Mouse (Mus musculus) embryonic facial prominence, embryonic 14.5 days (tissue): Measurements from ENCODE around the gene Plbd1. TPM values are rescaled to one million over a fixed set of nuclear protein-coding genes. Genes with fewer than 3 reads are reported as not detected.

ENCODE experiments used
- ATAC-seq: fragments of 200-750 bp; cut with Nextera tagmentation; 2 replicates; pipeline ENCODE4 v1.8.0; 2017; ENCODE audit warnings: low read depth, moderate number of reproducible peaks, moderate TSS enrichment
- DNase-seq: peaks from one replicate; pipeline ENCODE4 v3.0.0-alpha.2; 2015; ENCODE audit warnings: low spot score
- H3K27ac ChIP-seq: fragments of 300-500 bp; sonication (generic); replicated peaks from 2 replicates; pipeline ENCODE4 v1.5.1; 2014; ENCODE audit warnings: low read depth, mild to moderate bottlenecking, low read length, moderate library complexity
- H3K27me3 ChIP-seq: fragments of 300-500 bp; sonication (generic); replicated peaks from 2 replicates; pipeline ENCODE4 v1.6.1; 2014; ENCODE audit warnings: low read length; ENCODE audit not compliant: control insufficient read depth, insufficient read depth
- H3K36me3 ChIP-seq: fragments of 300-500 bp; sonication (generic); 2 replicates; pipeline ENCODE4 v1.6.1; 2014; ENCODE audit warnings: low read length, mixed read lengths; ENCODE audit not compliant: control insufficient read depth, insufficient read depth
- H3K4me1 ChIP-seq: fragments of 300-500 bp; sonication (generic); 2 replicates; pipeline ENCODE4 v1.6.1; 2014; ENCODE audit warnings: antibody characterized with exemption, low read length; ENCODE audit not compliant: control insufficient read depth, insufficient read depth
- H3K4me2 ChIP-seq: fragments of 300-500 bp; sonication (generic); 2 replicates; pipeline ENCODE4 v1.6.1; 2014; ENCODE audit warnings: low read depth, mild to moderate bottlenecking, low read length, moderate library complexity, mixed read lengths
- H3K4me3 ChIP-seq: fragments of 300-500 bp; sonication (generic); 2 replicates; pipeline ENCODE4 v1.5.1; 2014; ENCODE audit warnings: low read depth, mild to moderate bottlenecking, low read length
- H3K9ac ChIP-seq: fragments of 300-500 bp; sonication (generic); 2 replicates; pipeline ENCODE4 v1.6.1; 2014; ENCODE audit warnings: low read depth, mild to moderate bottlenecking, low read length, moderate library complexity, mixed read lengths
- H3K9me3 ChIP-seq: fragments of 300-500 bp; sonication (generic); 2 replicates; pipeline ENCODE4 v1.6.1; 2016; ENCODE audit warnings: low read length; ENCODE audit not compliant: control insufficient read depth
- WGBS: fragments of 180-500 bp; shearing (Covaris S2); extraction: QIAGEN DNeasy Blood & Tissue Kit; methylation state at CpG from one replicate; pipeline ENCODE4 v1.1.7; 2014; 5-methylcytosine and 5-hydroxymethylcytosine counted together
- polyA plus RNA-seq: library from polyadenylated mRNA; unstranded; fragments of >200 nt; fragmentation: Nextera tagmentation; extraction: Ambion mirVana; gene quantifications from 2 replicates; pipeline ENCODE4 v1.2.1, GENCODE M21; 2014

Gene Plbd1
- polyA plus RNA-seq, 1 experiment from 2014 or later, result 12.4 TPM

DNA sequence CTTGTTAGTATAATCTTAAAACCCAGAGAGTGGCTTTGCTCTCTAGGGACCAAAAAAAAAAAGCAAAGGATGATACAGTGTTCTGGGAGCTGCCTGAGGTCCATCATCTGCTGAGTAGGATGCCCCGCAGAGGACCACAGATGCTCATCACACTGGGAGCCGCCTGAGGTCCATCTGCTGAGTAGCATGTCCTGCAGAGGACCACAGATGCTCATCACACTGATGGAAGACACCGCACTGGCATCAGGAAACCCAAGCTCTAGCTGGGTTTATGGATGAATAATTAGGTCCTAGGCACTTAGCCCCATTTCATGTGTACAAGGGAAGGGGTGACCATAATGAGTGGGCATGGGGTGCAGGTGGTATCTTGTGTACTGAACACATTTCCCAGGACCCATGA lies 47.6 kb downstream of the Plbd1 start:
- H3K9me3 ChIP-seq, result peaks cover 10% of the 10 kb centered on the region; the same call in 1 of the 2 replicates
- no peak overlapping the region for H3K4me3 ChIP-seq
- H3K4me2 ChIP-seq, result no peak overlapping the region
- no peaks in the 10 kb centered on the region for H3K4me1 ChIP-seq
- H3K27me3 ChIP-seq, result no peaks in the 10 kb centered on the region
- DNase-seq, result no peak
- WGBS, result 92% methylated on average over 3 of the region's 3 CpGs
- H3K36me3 ChIP-seq, result peaks cover 30% of the 10 kb centered on the region
- no peak overlapping the region for H3K9ac ChIP-seq
- H3K27ac ChIP-seq, result no peak overlapping the region
- no peak for ATAC-seq

DNA sequence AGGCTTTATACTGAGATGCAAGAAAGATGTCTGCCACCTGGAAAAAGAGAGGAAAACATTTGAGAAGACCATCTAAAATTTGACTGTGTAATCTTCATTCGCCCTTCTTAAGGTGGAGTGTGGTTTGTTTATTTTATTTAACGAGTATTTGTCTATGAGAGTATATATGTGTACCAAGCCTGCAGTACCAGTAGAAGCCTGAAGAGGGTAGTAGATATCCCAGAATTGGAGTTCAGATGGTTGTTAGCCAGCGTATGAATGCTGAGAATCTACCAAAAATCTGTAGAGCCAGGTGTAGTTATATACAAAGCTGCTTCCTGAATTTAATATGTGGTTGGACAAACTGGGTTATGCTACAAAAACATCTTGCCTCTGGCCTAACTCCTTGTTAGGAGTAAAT lies 49.4 kb downstream of the Plbd1 start:
- ATAC-seq, result no peak
- Histone ChIP-seq H3K9me3 (peaks cover 10% of the 10 kb centered on the region; the same call in 1 of the 2 replicates), H3K27ac (no peak overlapping the region), H3K4me1 (no peaks in the 10 kb centered on the region), H3K4me3 (no peak overlapping the region), H3K9ac (no peak overlapping the region), H3K36me3 (peaks cover 47% of the 10 kb centered on the region), H3K4me2 (no peak overlapping the region), H3K27me3 (no peaks in the 10 kb centered on the region)
- WGBS, result 98% methylated on average over 3 of the region's 3 CpGs
- no peak for DNase-seq

DNA sequence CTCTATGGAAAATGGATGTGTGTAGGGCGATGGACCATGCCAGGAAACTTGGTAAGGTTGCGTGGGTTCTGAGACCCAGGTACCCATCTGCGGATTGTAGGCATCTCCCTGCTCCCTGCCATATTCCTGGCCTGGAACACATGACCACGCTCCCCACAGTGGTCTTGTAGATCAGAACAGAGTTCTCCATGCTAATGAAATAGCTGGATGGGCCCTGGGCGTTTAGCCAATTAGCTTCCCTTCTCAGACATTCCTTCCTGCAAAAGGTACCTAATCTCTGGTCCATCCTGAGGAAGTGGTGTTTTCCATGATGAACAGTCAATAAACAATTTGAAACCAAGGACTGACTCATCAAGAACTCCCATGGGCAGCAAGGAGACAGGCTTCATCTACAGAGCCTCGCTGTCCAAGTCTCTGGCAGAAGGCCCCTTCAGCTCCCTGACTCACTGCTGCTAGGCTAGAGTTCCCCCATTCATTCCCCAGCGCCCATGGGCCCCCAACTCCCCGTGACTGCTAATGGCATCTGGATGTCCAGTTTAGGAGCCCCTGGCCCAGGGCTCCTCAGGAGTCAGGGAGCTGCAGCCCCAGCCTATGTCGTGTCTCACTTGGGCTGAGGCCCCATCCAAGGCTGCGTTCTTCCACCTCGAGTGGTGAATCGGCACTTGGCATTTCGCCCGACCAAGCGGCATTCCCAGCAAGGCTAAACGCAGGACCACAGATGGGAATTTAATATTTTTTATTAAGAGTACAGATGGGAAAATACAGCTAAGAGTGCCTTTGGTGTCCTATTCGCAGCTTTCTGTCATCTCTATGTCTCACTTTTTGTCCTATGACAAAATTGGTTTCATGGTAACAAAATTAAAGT lies 50.1 kb downstream of the Plbd1 start:
- H3K9ac ChIP-seq, result no peak overlapping the region
- no peaks in the 10 kb centered on the region for H3K4me1 ChIP-seq
- WGBS, result 95% methylated on average over 17 of the region's 17 CpGs
- H3K4me2 ChIP-seq, result no peak overlapping the region
- no peak overlapping the region for H3K4me3 ChIP-seq
- no peak overlapping the region for H3K27ac ChIP-seq
- peaks cover 10% of the 10 kb centered on the region; the same call in 1 of the 2 replicates for H3K9me3 ChIP-seq
- DNase-seq (no peak), ATAC-seq (no peak)
- peaks cover 54% of the 10 kb centered on the region for H3K36me3 ChIP-seq
- no peaks in the 10 kb centered on the region for H3K27me3 ChIP-seq

DNA sequence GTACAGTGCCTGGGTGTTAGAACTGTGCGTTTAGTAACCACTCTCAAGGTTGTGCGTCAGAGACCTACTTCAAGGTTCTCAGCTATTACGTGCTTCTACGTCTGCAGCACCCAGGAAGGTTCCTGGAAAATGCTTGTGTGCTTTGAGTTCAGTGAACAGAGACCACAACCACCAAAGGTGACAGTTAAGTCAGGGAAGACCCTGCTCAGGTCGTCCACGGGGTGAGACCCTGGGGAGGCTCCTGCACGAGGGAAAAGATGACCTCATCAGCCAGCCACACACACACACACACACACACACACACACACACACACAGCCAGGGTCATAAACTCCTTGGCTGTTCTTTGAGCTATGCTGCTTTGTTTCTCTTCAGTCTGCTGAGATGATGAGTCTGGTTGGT lies 59.1 kb downstream of the Plbd1 start:
- no peak for ATAC-seq
- WGBS, result 85% methylated on average over 7 of the region's 7 CpGs
- Histone ChIP-seq H3K36me3 (peaks cover 95% of the 10 kb centered on the region), H3K4me2 (no peak overlapping the region), H3K9me3 (no peaks in the 10 kb centered on the region), H3K9ac (no peak overlapping the region), H3K4me1 (no peaks in the 10 kb centered on the region), H3K4me3 (no peak overlapping the region), H3K27ac (no peak overlapping the region), H3K27me3 (no peaks in the 10 kb centered on the region)
- DNase-seq, result no peak

DNA sequence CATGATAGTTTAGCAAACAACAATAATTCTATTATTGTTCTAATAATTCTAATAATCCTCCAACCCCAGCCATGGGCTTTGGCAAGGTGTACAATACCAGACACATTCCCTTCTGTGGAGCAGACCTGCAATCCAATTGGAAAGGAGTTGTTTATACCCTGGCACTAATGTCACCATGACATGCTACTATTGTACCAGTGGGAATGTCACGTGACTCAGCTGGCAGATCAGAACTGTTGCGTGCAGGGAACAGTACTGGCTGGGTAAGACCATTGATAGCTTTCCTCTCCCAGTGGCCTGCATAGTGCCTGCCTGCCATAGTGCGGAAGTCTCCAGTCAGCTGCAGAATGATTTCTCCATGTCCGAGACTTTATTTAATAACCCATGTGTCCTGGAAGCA lies 67.2 kb downstream of the Plbd1 start:
- ATAC-seq (no peak), DNase-seq (no peak)
- Histone ChIP-seq H3K9ac (no peak overlapping the region), H3K36me3 (peaks cover 86% of the 10 kb centered on the region), H3K9me3 (no peaks in the 10 kb centered on the region), H3K27me3 (no peaks in the 10 kb centered on the region), H3K4me3 (no peak overlapping the region), H3K27ac (no peak overlapping the region), H3K4me1 (no peaks in the 10 kb centered on the region), H3K4me2 (no peak overlapping the region)
- WGBS, result 96% methylated on average over 4 of the region's 4 CpGs

DNA sequence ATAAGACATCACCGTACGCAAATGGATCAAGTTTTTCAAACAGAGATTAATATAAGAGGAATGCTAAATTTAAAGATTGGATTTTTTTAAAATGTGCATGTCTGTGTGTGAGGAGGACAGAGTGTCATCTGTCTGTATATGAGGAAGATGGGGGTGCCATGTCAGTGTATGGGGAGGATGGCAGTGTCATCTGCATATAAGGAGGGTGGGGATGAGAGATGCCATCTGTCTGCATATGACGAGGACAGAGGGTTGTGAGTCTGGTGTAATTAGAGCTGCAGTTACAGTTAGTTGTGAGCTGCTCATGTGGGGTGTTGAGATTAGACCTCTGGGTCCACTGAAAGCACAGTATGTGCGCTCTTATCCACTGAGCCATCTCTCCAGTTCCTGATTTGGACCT lies 71.0 kb downstream of the Plbd1 start:
- no peaks in the 10 kb centered on the region for H3K9me3 ChIP-seq
- H3K27ac ChIP-seq, result no peak overlapping the region
- WGBS, result 81% methylated on average over 4 of the region's 4 CpGs
- no peak overlapping the region for H3K4me3 ChIP-seq
- no peaks in the 10 kb centered on the region for H3K4me1 ChIP-seq
- H3K27me3 ChIP-seq, result no peaks in the 10 kb centered on the region
- no peak for ATAC-seq
- DNase-seq, result no peak
- no peak overlapping the region for H3K9ac ChIP-seq
- H3K36me3 ChIP-seq, result peaks cover 82% of the 10 kb centered on the region
- H3K4me2 ChIP-seq, result no peak overlapping the region

DNA sequence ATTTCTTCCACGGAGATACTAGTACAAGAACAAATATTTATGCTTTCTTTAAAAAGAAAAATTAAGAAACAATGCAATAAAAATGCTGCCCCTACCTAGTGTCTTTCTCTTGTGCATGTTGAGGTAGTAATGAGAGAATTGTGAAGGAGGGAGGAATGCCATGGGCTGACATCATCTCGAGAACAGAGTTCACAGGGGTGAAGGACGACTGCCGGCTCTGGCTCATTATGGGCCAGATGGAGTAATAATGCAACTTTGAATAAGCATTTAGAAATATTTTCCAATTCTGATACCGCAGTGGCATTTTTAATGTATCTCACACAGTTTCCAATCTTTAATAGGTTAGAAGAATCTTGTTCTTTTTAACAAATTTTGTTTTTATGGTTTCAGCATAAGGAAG lies 95.7 kb downstream of the Plbd1 start:
- no peak overlapping the region for H3K9ac ChIP-seq
- H3K27me3 ChIP-seq, result no peaks in the 10 kb centered on the region
- H3K36me3 ChIP-seq, result peaks cover 85% of the 10 kb centered on the region
- H3K4me1 ChIP-seq, result no peaks in the 10 kb centered on the region
- 79% methylated on average over 5 of the region's 5 CpGs for WGBS
- no peak overlapping the region for H3K27ac ChIP-seq
- peaks cover 18% of the 10 kb centered on the region for H3K9me3 ChIP-seq
- no peak overlapping the region for H3K4me3 ChIP-seq
- no peak for DNase-seq
- no peak overlapping the region for H3K4me2 ChIP-seq
- no peak for ATAC-seq
